Mouse (Mus musculus): ENCODE results near the gene Fam83g. TPM values are rescaled to one million over a fixed set of nuclear protein-coding genes. Genes with fewer than 3 reads are reported as not detected.
"Not testable (repeated sequence)": the region's sequence is repeated elsewhere in the genome, so short reads cannot be mapped to it uniquely, and the experiment has no call there.

Fam83g gene
- 6.2 and 6.5 TPM in 2 replicates for polyA plus RNA-seq (2015; fragmentation: Nextera tagmentation; extraction: Ambion mirVana)

DNA sequence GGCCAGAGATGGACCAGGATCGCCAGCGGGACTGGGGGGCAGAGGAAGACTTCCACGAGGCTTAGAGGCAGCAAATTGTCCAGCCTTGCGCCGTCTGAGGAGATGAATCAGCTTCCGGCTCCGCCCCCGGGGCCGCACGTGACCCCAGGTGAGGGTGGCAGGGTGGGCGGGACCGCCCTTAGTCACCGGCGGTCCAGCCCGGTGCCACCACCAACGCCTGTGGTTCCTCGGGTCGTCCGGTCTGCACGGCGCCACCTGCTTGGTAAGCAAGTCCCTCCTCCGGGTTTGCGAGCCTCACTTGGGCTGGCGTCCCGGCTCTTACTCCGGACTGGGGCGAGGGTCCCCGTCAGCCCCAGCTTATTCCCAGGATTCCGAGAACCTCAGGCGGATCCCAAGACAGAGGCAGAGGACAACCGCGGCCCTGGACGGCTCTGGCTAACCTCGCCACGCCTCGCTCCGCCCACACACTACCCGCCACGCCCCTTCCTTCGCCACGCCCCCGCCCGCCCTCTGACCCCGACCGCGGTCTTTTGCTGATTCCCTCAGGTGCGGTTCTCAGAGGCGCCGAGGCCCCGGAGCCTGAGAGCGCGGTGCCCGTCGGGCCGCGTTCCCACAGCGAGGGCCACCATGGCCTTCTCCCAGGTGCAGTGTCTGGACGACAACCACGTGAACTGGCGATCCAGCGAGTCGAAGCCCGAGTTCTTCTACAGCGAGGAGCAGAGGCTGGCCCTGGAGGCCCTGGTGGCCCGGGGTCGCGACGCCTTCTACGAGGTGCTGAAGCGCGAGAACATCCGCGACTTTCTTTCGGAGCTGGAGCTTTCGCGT is at the start of gene Fam83g:
Fam83g (plus strand) TSS at position 185 of the 825 bp plus-strand sequence.
- 1% methylated on average over 76 of the region's 76 CpGs for WGBS (ENCODE audit: insufficient replicate concordance)

DNA sequence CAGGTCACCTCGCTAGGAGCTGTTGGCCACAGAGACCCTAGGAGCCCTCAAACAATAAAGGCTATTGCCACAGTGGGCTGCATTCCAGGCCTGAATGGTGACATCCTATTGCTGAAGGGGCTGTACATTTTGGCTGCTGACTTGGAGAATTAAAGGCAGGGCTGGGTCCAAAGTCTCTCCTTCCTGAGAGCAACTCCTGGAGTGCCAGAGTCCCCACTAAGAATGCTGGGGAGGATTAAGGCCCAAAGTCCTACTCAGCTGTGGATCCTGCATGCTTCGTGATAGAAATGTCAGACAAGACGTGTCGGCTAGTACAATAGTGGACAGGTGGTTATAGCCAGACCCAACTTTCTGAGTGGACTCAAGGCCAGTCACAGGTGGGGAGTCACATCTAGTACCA is 47.6 kb upstream of the Fam83g start:
- H3K9me3 ChIP-seq (replicated peaks; ENCODE audit: control insufficient read depth, low read length); H3K9ac ChIP-seq (ENCODE audit: low read depth, low read length); H3K27me3 ChIP-seq (ENCODE audit: control insufficient read depth, insufficient read depth, low read depth, low read length); H3K36me3 ChIP-seq (ENCODE audit: control insufficient read depth, insufficient read depth); H3K27ac ChIP-seq (ENCODE audit: low read length); ATAC-seq (ENCODE audit: low read depth); H3K4me1 ChIP-seq (ENCODE audit: control insufficient read depth, low read depth, low read length); H3K4me2 ChIP-seq (ENCODE audit: low read depth, low read length); H3K4me3 ChIP-seq (ENCODE audit: low read depth, low read length): not testable (repeated sequence)
- 70% methylated on average over 3 of the region's 4 CpGs for WGBS (ENCODE audit: insufficient replicate concordance)

More for the DNA sequence above, at the start of gene Fam83g:
- peak; percentile 80 for ATAC-seq (ENCODE audit: low read depth)
- Histone ChIP-seq H3K4me1 (ENCODE audit: control insufficient read depth, low read depth, low read length) (peaks cover 47% of the 10 kb centered on the region), H3K36me3 (ENCODE audit: control insufficient read depth, insufficient read depth) (no peaks in the 10 kb centered on the region), H3K4me2 (ENCODE audit: low read depth, low read length) (peak within 1 kb of the TSS; percentile 98), H3K9ac (ENCODE audit: low read depth, low read length) (peak within 1 kb of the TSS; percentile 84), H3K4me3 (ENCODE audit: low read depth, low read length) (peak within 1 kb of the TSS; percentile 77), H3K27ac (ENCODE audit: low read length) (peak within 1 kb of the TSS; percentile 81), H3K27me3 (ENCODE audit: control insufficient read depth, insufficient read depth, low read depth, low read length) (peaks cover 6% of the 10 kb centered on the region), H3K9me3 (replicated peaks; ENCODE audit: control insufficient read depth, low read length) (no peaks in the 10 kb centered on the region)

DNA sequence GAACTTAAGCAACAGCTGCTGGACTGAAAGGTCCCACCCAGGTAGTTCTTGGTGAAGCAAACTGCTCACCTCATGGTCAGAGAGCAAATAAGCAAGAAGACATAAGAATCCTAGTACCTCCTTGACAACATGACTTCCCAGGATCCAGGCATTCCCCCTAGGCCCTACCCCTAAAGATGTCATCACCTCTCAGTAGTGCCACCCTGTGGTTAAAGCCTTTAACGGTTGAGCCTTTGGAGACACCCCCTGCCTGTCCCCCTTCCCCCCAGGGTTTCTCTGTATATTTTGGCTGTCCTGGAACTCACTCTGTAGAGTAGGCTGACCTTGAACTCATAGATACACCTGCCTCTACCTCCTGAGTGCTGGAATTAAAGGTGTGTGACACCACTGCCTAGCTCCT is 46.5 kb upstream of the Fam83g start:
- H3K27me3 ChIP-seq (ENCODE audit: control insufficient read depth, insufficient read depth, low read depth, low read length) = no peaks in the 10 kb centered on the region
- no peaks in the 10 kb centered on the region for H3K4me1 ChIP-seq (ENCODE audit: control insufficient read depth, low read depth, low read length)
- H3K4me3 ChIP-seq (ENCODE audit: low read depth, low read length) = no peak overlapping the region
- H3K9ac ChIP-seq (ENCODE audit: low read depth, low read length) = no peak overlapping the region
- no peak for ATAC-seq (ENCODE audit: low read depth)
- 48% methylated on average over 1 of the region's 1 CpGs for WGBS (ENCODE audit: insufficient replicate concordance)
- no peak overlapping the region for H3K4me2 ChIP-seq (ENCODE audit: low read depth, low read length)
- no peak overlapping the region for H3K27ac ChIP-seq (ENCODE audit: low read length)
- no peaks in the 10 kb centered on the region for H3K9me3 ChIP-seq (replicated peaks; ENCODE audit: control insufficient read depth, low read length)
- H3K36me3 ChIP-seq (ENCODE audit: control insufficient read depth, insufficient read depth) = no peaks in the 10 kb centered on the region

DNA sequence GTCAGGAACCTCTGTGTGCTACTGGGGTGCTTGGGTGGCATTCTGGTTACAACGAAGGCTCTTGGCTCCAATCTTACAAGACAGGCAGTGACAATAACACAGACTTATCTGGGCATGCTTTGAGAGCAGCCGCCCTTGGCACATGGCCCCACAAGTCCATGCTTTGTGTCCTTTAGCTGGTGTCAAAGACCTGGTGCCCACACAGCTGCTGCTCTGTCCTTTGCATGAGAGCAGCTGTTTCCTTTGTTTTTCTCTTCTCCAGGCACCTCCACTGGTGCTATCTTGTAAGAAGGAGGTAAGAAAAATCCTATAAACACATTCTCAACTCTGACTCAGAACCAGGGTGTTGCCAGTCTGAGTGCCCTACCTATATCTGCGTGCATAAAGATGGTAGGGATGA is 46.0 kb upstream of the Fam83g start:
- Histone ChIP-seq H3K9me3 (replicated peaks; ENCODE audit: control insufficient read depth, low read length) (no peaks in the 10 kb centered on the region), H3K36me3 (ENCODE audit: control insufficient read depth, insufficient read depth) (no peaks in the 10 kb centered on the region), H3K9ac (ENCODE audit: low read depth, low read length) (no peak overlapping the region), H3K27ac (ENCODE audit: low read length) (no peak overlapping the region), H3K27me3 (ENCODE audit: control insufficient read depth, insufficient read depth, low read depth, low read length) (no peaks in the 10 kb centered on the region), H3K4me2 (ENCODE audit: low read depth, low read length) (no peak overlapping the region), H3K4me1 (ENCODE audit: control insufficient read depth, low read depth, low read length) (no peaks in the 10 kb centered on the region), H3K4me3 (ENCODE audit: low read depth, low read length) (no peak overlapping the region)
- 60% methylated on average over 3 of the region's 3 CpGs for WGBS (ENCODE audit: insufficient replicate concordance)
- no peak for ATAC-seq (ENCODE audit: low read depth)

DNA sequence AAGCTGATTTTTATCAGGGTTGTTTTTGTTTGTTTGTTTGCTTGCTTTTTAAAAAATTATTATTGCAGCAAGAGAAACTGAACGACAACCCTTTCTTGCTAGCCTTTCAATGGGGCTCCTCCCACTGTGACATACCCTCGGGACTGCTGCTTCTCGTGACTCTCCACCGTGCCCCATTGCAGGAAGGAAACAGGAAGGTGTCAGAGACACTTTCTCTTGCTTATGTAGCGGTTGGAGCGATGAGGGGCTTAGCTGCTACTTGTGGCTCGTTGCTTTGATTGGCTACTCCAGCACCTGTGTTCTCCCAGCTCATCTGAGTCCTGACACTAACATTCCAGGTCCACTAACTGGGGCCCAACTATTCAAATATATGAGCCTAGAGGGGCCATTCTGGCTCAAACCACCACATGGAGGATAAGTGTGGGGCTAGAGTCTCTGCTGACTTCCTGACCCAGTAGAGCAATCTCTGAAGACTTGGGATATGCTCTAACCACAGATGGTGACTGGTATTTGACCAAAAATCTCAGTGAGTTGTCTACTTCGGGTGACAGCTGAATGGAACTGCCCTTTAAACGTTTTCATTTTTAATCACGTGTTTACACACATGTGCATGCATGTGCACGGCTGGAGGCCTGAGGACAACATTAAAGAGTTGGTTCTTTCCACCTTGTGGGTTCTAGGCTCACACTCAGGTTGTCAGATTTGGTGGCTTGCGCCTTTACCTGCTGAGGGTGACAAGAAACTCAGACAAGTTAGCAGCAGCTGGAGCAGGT is 44.9 kb upstream of the Fam83g start:
- H3K36me3 ChIP-seq (ENCODE audit: control insufficient read depth, insufficient read depth) = no peaks in the 10 kb centered on the region
- H3K9ac ChIP-seq (ENCODE audit: low read depth, low read length) = no peak overlapping the region
- no peak overlapping the region for H3K27ac ChIP-seq (ENCODE audit: low read length)
- WGBS (ENCODE audit: insufficient replicate concordance) = 22% methylated on average over 12 of the region's 12 CpGs
- no peak overlapping the region for H3K4me3 ChIP-seq (ENCODE audit: low read depth, low read length)
- no peak for ATAC-seq (ENCODE audit: low read depth)
- H3K9me3 ChIP-seq (replicated peaks; ENCODE audit: control insufficient read depth, low read length) = no peaks in the 10 kb centered on the region
- H3K4me1 ChIP-seq (ENCODE audit: control insufficient read depth, low read depth, low read length) = no peaks in the 10 kb centered on the region; the same call in 1 of the 2 replicates
- no peak overlapping the region for H3K4me2 ChIP-seq (ENCODE audit: low read depth, low read length)
- no peaks in the 10 kb centered on the region for H3K27me3 ChIP-seq (ENCODE audit: control insufficient read depth, insufficient read depth, low read depth, low read length)

DNA sequence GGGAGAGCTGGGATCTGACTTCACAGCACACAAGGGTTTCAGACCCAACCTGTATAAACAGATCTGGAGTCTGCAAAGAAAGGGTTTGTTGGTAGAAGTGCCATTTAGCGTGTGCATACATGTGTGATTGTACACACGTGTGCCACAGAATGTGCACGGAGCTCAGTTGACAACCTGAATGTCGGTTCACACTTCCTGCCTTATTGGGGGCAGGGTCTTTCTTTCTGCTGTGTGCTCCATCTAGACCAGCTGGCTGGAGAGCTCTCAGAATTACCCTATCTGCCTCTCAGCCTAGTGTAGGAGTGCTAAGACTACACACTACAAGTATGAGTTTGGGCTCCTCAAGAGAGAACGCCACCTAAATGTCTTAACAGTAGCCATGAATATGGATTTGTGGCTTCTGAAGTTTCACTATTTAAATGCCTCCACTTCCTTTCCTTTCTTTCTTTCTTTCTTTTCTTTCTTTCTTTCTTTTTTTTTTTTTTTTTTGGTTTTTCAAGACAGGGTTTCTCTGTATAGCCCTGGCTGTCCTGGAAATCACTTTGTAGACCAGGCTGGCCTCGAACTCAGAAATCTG is 44.2 kb upstream of the Fam83g start:
- no peak overlapping the region for H3K27ac ChIP-seq (ENCODE audit: low read length)
- no peaks in the 10 kb centered on the region for H3K36me3 ChIP-seq (ENCODE audit: control insufficient read depth, insufficient read depth)
- WGBS (ENCODE audit: insufficient replicate concordance) = 77% methylated on average over 5 of the region's 6 CpGs
- no peaks in the 10 kb centered on the region for H3K9me3 ChIP-seq (replicated peaks; ENCODE audit: control insufficient read depth, low read length)
- no peaks in the 10 kb centered on the region for H3K27me3 ChIP-seq (ENCODE audit: control insufficient read depth, insufficient read depth, low read depth, low read length)
- H3K4me3 ChIP-seq (ENCODE audit: low read depth, low read length) = no peak overlapping the region
- no peak for ATAC-seq (ENCODE audit: low read depth)
- no peaks in the 10 kb centered on the region; the same call in 1 of the 2 replicates for H3K4me1 ChIP-seq (ENCODE audit: control insufficient read depth, low read depth, low read length)
- no peak overlapping the region for H3K4me2 ChIP-seq (ENCODE audit: low read depth, low read length)
- H3K9ac ChIP-seq (ENCODE audit: low read depth, low read length) = no peak overlapping the region

DNA sequence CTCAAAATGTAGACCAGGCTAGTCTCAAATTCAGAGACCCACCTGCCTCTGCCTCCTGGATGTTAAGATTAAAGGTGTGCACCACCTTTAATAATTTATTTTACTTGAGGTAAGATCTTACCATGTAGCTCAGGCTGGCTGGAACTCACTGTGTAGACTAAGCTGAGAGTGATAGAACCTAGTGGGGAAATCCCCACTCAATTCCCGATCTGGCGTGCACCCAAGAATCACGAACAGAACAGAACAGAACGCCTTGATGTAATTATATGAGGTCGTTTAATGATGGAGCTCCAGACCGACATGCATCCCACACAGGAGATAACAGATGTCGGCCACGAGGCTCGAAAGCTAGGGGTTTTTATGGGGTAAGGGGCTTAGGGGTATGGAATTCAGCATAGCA is 43.3 kb upstream of the Fam83g start:
- H3K27me3 ChIP-seq (ENCODE audit: control insufficient read depth, insufficient read depth, low read depth, low read length); ATAC-seq (ENCODE audit: low read depth); H3K9ac ChIP-seq (ENCODE audit: low read depth, low read length); H3K9me3 ChIP-seq (replicated peaks; ENCODE audit: control insufficient read depth, low read length); H3K27ac ChIP-seq (ENCODE audit: low read length); H3K4me3 ChIP-seq (ENCODE audit: low read depth, low read length); H3K4me2 ChIP-seq (ENCODE audit: low read depth, low read length); H3K4me1 ChIP-seq (ENCODE audit: control insufficient read depth, low read depth, low read length); H3K36me3 ChIP-seq (ENCODE audit: control insufficient read depth, insufficient read depth): not testable (repeated sequence)
- 63% methylated on average over 9 of the region's 9 CpGs for WGBS (ENCODE audit: insufficient replicate concordance)

DNA sequence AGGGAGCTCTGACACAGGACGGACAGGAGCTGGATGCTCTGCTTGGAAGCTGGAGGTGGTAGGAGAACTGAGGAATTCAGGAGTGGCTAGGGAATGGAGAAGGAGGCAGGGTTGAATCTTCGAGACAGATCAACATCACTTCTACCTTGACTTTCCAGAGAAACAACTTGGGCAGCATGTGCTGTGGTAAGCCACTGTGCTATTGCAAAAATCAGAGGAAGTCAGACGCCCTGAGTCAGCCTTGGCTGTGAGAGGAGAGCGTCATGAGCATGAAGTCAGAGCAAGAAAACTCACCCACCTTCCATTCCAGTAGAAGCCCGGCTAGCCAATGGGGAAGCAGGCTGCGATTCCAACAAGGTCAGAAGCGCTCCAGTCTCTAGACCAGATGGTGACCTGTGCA is 41.8 kb upstream of the Fam83g start:
- WGBS (ENCODE audit: insufficient replicate concordance) = 44% methylated on average over 7 of the region's 7 CpGs

More for the DNA sequence above, 41.8 kb upstream of the Fam83g start:
- no peaks in the 10 kb centered on the region; the same call in 1 of the 2 replicates for H3K4me1 ChIP-seq (ENCODE audit: control insufficient read depth, low read depth, low read length)
- H3K4me2 ChIP-seq (ENCODE audit: low read depth, low read length) = no peak overlapping the region
- no peak for ATAC-seq (ENCODE audit: low read depth)
- no peak overlapping the region for H3K27ac ChIP-seq (ENCODE audit: low read length)
- no peak overlapping the region for H3K9ac ChIP-seq (ENCODE audit: low read depth, low read length)
- H3K36me3 ChIP-seq (ENCODE audit: control insufficient read depth, insufficient read depth) = no peaks in the 10 kb centered on the region
- H3K4me3 ChIP-seq (ENCODE audit: low read depth, low read length) = no peak overlapping the region
- H3K9me3 ChIP-seq (replicated peaks; ENCODE audit: control insufficient read depth, low read length) = no peaks in the 10 kb centered on the region
- no peaks in the 10 kb centered on the region for H3K27me3 ChIP-seq (ENCODE audit: control insufficient read depth, insufficient read depth, low read depth, low read length)
